In genomic region chr11:103816719-103817118, GRCm38 (mm10) we compare ENCODE assay signal across 23 mouse cellular contexts. TPM values are rescaled to one million over a fixed set of nuclear protein-coding genes. Genes with fewer than 3 reads are reported as not detected.
"Had no signal": no experiment of that assay in that cellular context is flagged by ENCODE, and none has a peak within 500 bp of the region (broad histone marks: within the 10 kb centered on the region; RNA-seq: fewer than 3 reads in every experiment).

No protein-coding gene starts in this region.

- ATAC-seq: hindbrain, postnatal 0 days; intestine, embryonic 16.5 days; liver, postnatal 0 days had no signal

- H3K4me3 ChIP-seq: heart, embryonic 10.5 days; heart, embryonic 12.5 days; hindbrain, embryonic 10.5 days; hindbrain, embryonic 13.5 days; hindbrain, embryonic 15.5 days; kidney, embryonic 15.5 days; layer of hippocampus, adult 2 months; left cerebral cortex, adult 2 months; limb, embryonic 10.5 days; limb, embryonic 12.5 days; liver, embryonic 13.5 days; liver, embryonic 15.5 days had no signal

- DNase-seq: gastrocnemius, postnatal 36 days; heart, adult 11 months; kidney, adult 11 months; liver; liver, embryonic 13.5 days; liver, postnatal 0 days had no signal

- H3K9ac ChIP-seq: heart, embryonic 12.5 days; hindbrain, embryonic 13.5 days; hindbrain, embryonic 15.5 days; kidney, embryonic 15.5 days; limb, embryonic 12.5 days; liver, embryonic 13.5 days; liver, embryonic 15.5 days; liver, postnatal 0 days had no signal

- H3K4me2 ChIP-seq: heart, embryonic 12.5 days; hindbrain, embryonic 13.5 days; hindbrain, embryonic 15.5 days; kidney, embryonic 15.5 days; limb, embryonic 12.5 days; liver, embryonic 11.5 days; liver, embryonic 13.5 days; liver, embryonic 15.5 days had no signal

- H3K27ac ChIP-seq: heart, embryonic 10.5 days; hindbrain, embryonic 10.5 days; hindbrain, embryonic 13.5 days; hindbrain, embryonic 15.5 days; hindbrain, postnatal 0 days; kidney, embryonic 15.5 days; layer of hippocampus, adult 2 months; left cerebral cortex, adult 2 months; limb, embryonic 10.5 days; limb, embryonic 12.5 days; liver, embryonic 13.5 days; liver, embryonic 15.5 days had no signal

- H3K9me3 ChIP-seq: heart, embryonic 10.5 days; heart, embryonic 12.5 days; hindbrain, embryonic 10.5 days; hindbrain, embryonic 13.5 days; hindbrain, embryonic 15.5 days; kidney, embryonic 15.5 days; limb, embryonic 10.5 days; limb, embryonic 12.5 days; liver, embryonic 13.5 days; liver, embryonic 15.5 days had no signal

- H3K36me3 ChIP-seq: kidney, embryonic 15.5 days; liver, embryonic 13.5 days; liver, embryonic 15.5 days had no signal

- H3K4me1 ChIP-seq: liver, embryonic 15.5 days had no signal

RNA-seq across cellular contexts. Expression of gene Wnt3, which starts 42.8 kb away (rescaled TPM):
- polyA plus RNA-seq: heart, embryonic 14.5 days; heart, embryonic 16.5 days; kidney, adult 2 months; liver, embryonic 15.5 days; liver, postnatal 0 days had no signal
